Mouse (Mus musculus): ENCODE data around the gene Spata5. TPM values are rescaled to one million over a fixed set of nuclear protein-coding genes. Genes with fewer than 3 reads are reported as not detected.

Gene Spata5
- total and polyA plus RNA-seq, 3 experiments: 33.5 to 67.6 TPM; not detected in 1

DNA sequence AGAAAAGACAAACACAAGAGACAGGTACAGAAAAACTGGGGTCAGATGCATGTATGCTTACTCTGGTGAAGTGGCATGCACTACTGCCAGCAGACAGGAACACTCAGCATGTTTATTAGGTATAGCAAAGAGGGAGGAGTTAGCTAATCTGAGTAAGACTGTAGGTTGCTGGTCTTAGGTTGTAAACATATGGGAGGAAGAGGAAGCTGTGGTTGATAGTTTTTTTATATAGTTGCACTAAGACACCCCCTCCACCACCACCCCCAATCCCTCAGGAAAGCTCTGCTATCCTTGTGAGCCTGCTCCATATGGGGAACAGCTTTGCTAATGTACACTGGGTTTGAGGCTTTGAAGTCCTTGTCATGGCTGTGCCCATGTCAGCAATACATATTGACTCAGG lies 10.7 kb downstream of the Spata5 start:
- no peak overlapping the region for H3K9ac ChIP-seq (ENCODE audit: control insufficient read depth, low read depth, low read length, poor library complexity, severe bottlenecking)
- no peaks in the 10 kb centered on the region for H3K9me3 ChIP-seq (replicated peaks; ENCODE audit: insufficient read depth, low read length)
- peaks cover 14 to 58% of the 10 kb centered on the region in 2 experiments for H3K36me3 ChIP-seq (ENCODE audit: control insufficient read depth in 1 of 2, insufficient read depth in 2 of 2, low read length in 2 of 2)
- no peak overlapping the region for H3K27ac ChIP-seq (ENCODE audit: control insufficient read depth, low read depth, low read length)
- H3K4me3 ChIP-seq (ENCODE audit: control insufficient read depth in 1 of 2, insufficient read depth in 1 of 2, low read depth in 2 of 2, low read length in 2 of 2): no peak overlapping the region
- peak; percentile 56 for DNase-seq (ENCODE audit: low read depth, low spot score)
- H3K79me2 ChIP-seq (ENCODE audit: control insufficient read depth, insufficient read depth, low read length, poor library complexity): peaks cover 6% of the 10 kb centered on the region; the same call in 1 of the 2 replicates
- peaks cover 2 to 5% of the 10 kb centered on the region in 2 experiments; a peak in 3 of 4 replicates for H3K4me1 ChIP-seq (ENCODE audit: control insufficient read depth in 1 of 2, insufficient read depth in 2 of 2, low read length in 2 of 2)
- TF ChIP-seq UBTF (IDR thresholded peaks at IDR 0.05; ENCODE audit: borderline replicate concordance, insufficient read depth, low read depth, low read length) (no peak), MXI1 (IDR thresholded peaks at IDR 0.05; ENCODE audit: low read depth, low read length) (peak; percentile 33; the same call in 1 of the 2 replicates), CHD1 (IDR thresholded peaks at IDR 0.05; ENCODE audit: low read depth, low read length) (no peak), ETS1 (IDR thresholded peaks at IDR 0.05; ENCODE audit: low read depth, low read length) (peak; percentile 46), ZNF384 (IDR thresholded peaks at IDR 0.05; ENCODE audit: low read depth, low read length) (peak; percentile 50)
- H3K27me3 ChIP-seq (ENCODE audit: control insufficient read depth in 1 of 2, insufficient read depth in 2 of 2, low read length in 2 of 2): no peaks in the 10 kb centered on the region

DNA sequence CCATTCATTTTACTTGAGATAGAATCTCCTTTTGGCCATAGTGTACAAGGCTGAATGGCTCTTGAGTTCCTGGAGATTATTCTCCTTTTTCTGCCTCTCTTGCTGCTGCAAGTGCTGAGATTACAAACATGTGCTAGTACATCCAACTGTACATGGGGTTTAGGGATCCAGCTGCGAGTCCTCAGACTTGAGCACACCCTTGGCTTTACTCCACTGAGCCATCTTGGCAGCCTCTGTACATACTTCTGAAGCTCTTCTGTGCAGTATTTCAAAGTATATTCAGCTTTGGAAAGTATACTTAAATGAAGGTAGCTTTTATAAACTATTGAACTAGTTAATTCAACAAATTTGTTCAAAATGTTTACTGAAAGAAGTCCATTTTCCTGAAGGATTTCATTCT lies 20.1 kb downstream of the Spata5 start:
- H3K9ac ChIP-seq (ENCODE audit: control insufficient read depth, low read depth, low read length, poor library complexity, severe bottlenecking): no peak overlapping the region
- no peak for DNase-seq (ENCODE audit: low read depth, low spot score)
- no peaks in the 10 kb centered on the region; the same call in 1 of the 2 replicates for H3K79me2 ChIP-seq (ENCODE audit: control insufficient read depth, insufficient read depth, low read length, poor library complexity)
- no peaks in the 10 kb centered on the region for H3K27me3 ChIP-seq (ENCODE audit: control insufficient read depth in 1 of 2, insufficient read depth in 2 of 2, low read length in 2 of 2)
- H3K4me1 ChIP-seq (ENCODE audit: control insufficient read depth in 1 of 2, insufficient read depth in 2 of 2, low read length in 2 of 2): no peaks in the 10 kb centered on the region
- peaks cover 2 to 33% of the 10 kb centered on the region in 2 experiments; a peak in 3 of 4 replicates for H3K36me3 ChIP-seq (ENCODE audit: control insufficient read depth in 1 of 2, insufficient read depth in 2 of 2, low read length in 2 of 2)
- no peak for TF ChIP-seq USF1 (IDR thresholded peaks at IDR 0.05; ENCODE audit: low read depth, low read length)
- TF ChIP-seq MAFK (IDR thresholded peaks at IDR 0.05; ENCODE audit: borderline replicate concordance, low read depth, low read length): no peak
- no peak for TF ChIP-seq ZKSCAN1 (IDR thresholded peaks at IDR 0.05; ENCODE audit: low read depth, low read length)
- no peak for TF ChIP-seq TCF12 (IDR thresholded peaks at IDR 0.05; ENCODE audit: low read depth, low read length)
- no peak for TF ChIP-seq CHD1 (IDR thresholded peaks at IDR 0.05; ENCODE audit: low read depth, low read length)
- TF ChIP-seq MXI1 (IDR thresholded peaks at IDR 0.05; ENCODE audit: low read depth, low read length): no peak
- TF ChIP-seq RCOR1 (IDR thresholded peaks at IDR 0.05; ENCODE audit: low read depth, low read length): no peak
- TF ChIP-seq ZMIZ1 (IDR thresholded peaks at IDR 0.05; ENCODE audit: low read depth, low read length): no peak
- no peak for TF ChIP-seq ZNF384 (IDR thresholded peaks at IDR 0.05; ENCODE audit: low read depth, low read length)
- no peak for TF ChIP-seq RAD21 (IDR thresholded peaks at IDR 0.05; ENCODE audit: low read depth, low read length)
- H3K9me3 ChIP-seq (replicated peaks; ENCODE audit: insufficient read depth, low read length): no peaks in the 10 kb centered on the region
- H3K4me3 ChIP-seq (ENCODE audit: control insufficient read depth in 1 of 2, insufficient read depth in 1 of 2, low read depth in 2 of 2, low read length in 2 of 2): no peak overlapping the region
- H3K27ac ChIP-seq (ENCODE audit: control insufficient read depth, low read depth, low read length): no peak overlapping the region

DNA sequence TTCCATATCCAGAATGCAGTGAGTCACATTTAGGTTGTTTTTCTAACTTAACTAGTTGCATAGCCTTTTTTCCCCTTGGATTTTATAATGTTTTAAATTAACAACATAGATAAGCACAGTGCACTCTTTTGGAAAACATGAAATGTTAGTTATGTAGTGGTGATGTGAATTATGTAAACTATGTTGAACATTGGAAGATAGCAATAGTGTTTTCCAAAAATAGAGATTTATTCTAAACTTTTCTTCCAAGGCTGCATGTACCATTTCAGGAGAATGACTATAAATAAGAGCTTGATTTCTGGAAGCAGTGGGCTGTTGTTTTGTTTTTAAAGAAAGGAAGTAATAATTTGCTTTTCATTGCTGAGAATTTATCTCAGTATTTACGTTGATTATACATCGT lies 23.7 kb downstream of the Spata5 start:
- no peak overlapping the region for H3K27ac ChIP-seq (ENCODE audit: control insufficient read depth, low read depth, low read length)
- H3K36me3 ChIP-seq (ENCODE audit: control insufficient read depth in 1 of 2, insufficient read depth in 2 of 2, low read length in 2 of 2): peaks cover 0 to 21% of the 10 kb centered on the region in 2 experiments; a peak in 2 of 4 replicates
- no peaks in the 10 kb centered on the region for H3K9me3 ChIP-seq (replicated peaks; ENCODE audit: insufficient read depth, low read length)
- no peaks in the 10 kb centered on the region for H3K4me1 ChIP-seq (ENCODE audit: control insufficient read depth in 1 of 2, insufficient read depth in 2 of 2, low read length in 2 of 2)
- no peak overlapping the region for H3K9ac ChIP-seq (ENCODE audit: control insufficient read depth, low read depth, low read length, poor library complexity, severe bottlenecking)
- TF ChIP-seq SIN3A (IDR thresholded peaks at IDR 0.05; ENCODE audit: low read length) (no peak), ZNF384 (IDR thresholded peaks at IDR 0.05; ENCODE audit: low read depth, low read length) (no peak), RAD21 (IDR thresholded peaks at IDR 0.05; ENCODE audit: low read depth, low read length) (no peak), ZKSCAN1 (IDR thresholded peaks at IDR 0.05; ENCODE audit: low read depth, low read length) (no peak), ELF1 (IDR thresholded peaks at IDR 0.05; ENCODE audit: low read depth, low read length) (no peak), MEF2A (IDR thresholded peaks at IDR 0.05; ENCODE audit: extremely low read depth, insufficient replicate concordance, low read depth, low read length, poor library complexity, severe bottlenecking) (no peak), POLR2AphosphoS5 (IDR thresholded peaks at IDR 0.05; ENCODE audit: borderline replicate concordance, low read depth, low read length) (no peak), RCOR1 (IDR thresholded peaks at IDR 0.05; ENCODE audit: low read depth, low read length) (no peak)
- no peak overlapping the region for H3K4me3 ChIP-seq (ENCODE audit: control insufficient read depth in 1 of 2, insufficient read depth in 1 of 2, low read depth in 2 of 2, low read length in 2 of 2)
- no peaks in the 10 kb centered on the region for H3K27me3 ChIP-seq (ENCODE audit: control insufficient read depth in 1 of 2, insufficient read depth in 2 of 2, low read length in 2 of 2)
- no peaks in the 10 kb centered on the region; the same call in 1 of the 2 replicates for H3K79me2 ChIP-seq (ENCODE audit: control insufficient read depth, insufficient read depth, low read length, poor library complexity)
- DNase-seq (ENCODE audit: low read depth, low spot score): no peak

Data from MEL (cell line).